Mouse (Mus musculus): ENCODE data around the gene Auts2.

Gene Auts2

GRCm38 (mm10) chr5:132072356-132072755 lies 470.8 kb downstream of the Auts2 start:
- DNase-seq = peak; percentile 56

GRCm38 (mm10) chr5:132067750-132068739 lies 475.1 kb downstream of the Auts2 start:
- DNase-seq = no peak

GRCm38 (mm10) chr5:132060116-132060515 lies 483.0 kb downstream of the Auts2 start:
- DNase-seq = no peak

GRCm38 (mm10) chr5:132052637-132053036 lies 490.5 kb downstream of the Auts2 start:
- no peak for DNase-seq

- no peak for DNase-seq
Observed at GRCm38 (mm10) chr5:132039584-132039983, 503.6 kb downstream of the Auts2 start.

GRCm38 (mm10) chr5:132033491-132034350 lies 509.4 kb downstream of the Auts2 start:
- peak; percentile 94 for DNase-seq

- DNase-seq = peak; percentile 53
Observed at GRCm38 (mm10) chr5:132030941-132031531, 512.1 kb downstream of the Auts2 start.

GRCm38 (mm10) chr5:132029638-132030037 lies 513.5 kb downstream of the Auts2 start:
- no peak for DNase-seq

- no peak for DNase-seq
Observed at GRCm38 (mm10) chr5:132029038-132029437, 514.1 kb downstream of the Auts2 start.

GRCm38 (mm10) chr5:132027859-132028498 lies 515.2 kb downstream of the Auts2 start:
- DNase-seq = no peak

GRCm38 (mm10) chr5:132013296-132013695 lies 529.8 kb downstream of the Auts2 start:
- no peak for DNase-seq

- peak; percentile 36 for DNase-seq
Observed at GRCm38 (mm10) chr5:132011795-132012194, 531.3 kb downstream of the Auts2 start.

GRCm38 (mm10) chr5:132008703-132009222 lies 534.4 kb downstream of the Auts2 start:
- DNase-seq = peak; percentile 44

GRCm38 (mm10) chr5:132007907-132008306 lies 535.2 kb downstream of the Auts2 start:
- DNase-seq = peak; percentile 70

- DNase-seq = no peak
Observed at GRCm38 (mm10) chr5:131992681-131993211, 550.4 kb downstream of the Auts2 start.

GRCm38 (mm10) chr5:131992268-131992667 lies 550.9 kb downstream of the Auts2 start:
- no peak for DNase-seq

GRCm38 (mm10) chr5:131990532-131990931 lies 552.6 kb downstream of the Auts2 start:
- DNase-seq = no peak

- no peak for DNase-seq
Observed at GRCm38 (mm10) chr5:131981451-131981850, 561.7 kb downstream of the Auts2 start.

GRCm38 (mm10) chr5:131978939-131979338 lies 564.2 kb downstream of the Auts2 start:
- DNase-seq = no peak

- DNase-seq = peak; percentile 73
Observed at GRCm38 (mm10) chr5:131977497-131977896, 565.6 kb downstream of the Auts2 start.

- DNase-seq = no peak
Observed at GRCm38 (mm10) chr5:131971901-131972300, 571.2 kb downstream of the Auts2 start.

GRCm38 (mm10) chr5:131965499-131965898 lies 577.6 kb downstream of the Auts2 start:
- no peak for DNase-seq

All from retina, postnatal 1 day (tissue).